Comparison of ENCODE assay signal across 19 mouse cellular contexts in genomic region chr1:105246075-105246574, GRCm38 (mm10).
DNase-seq lines count a peak whose midpoint lies in the region; ATAC-seq and TF ChIP-seq lines count a peak whose summit lies in the region.
"Had no signal": no experiment of that assay in that cellular context is flagged by ENCODE, and none has a peak within 500 bp of the region (broad histone marks: within the 10 kb centered on the region; RNA-seq: fewer than 3 reads in every experiment).

No protein-coding gene starts in this region.

- no peak overlapping the region for H3K4me3 ChIP-seq in forebrain, embryonic 12.5 days (replicated peaks)
- no peak overlapping the region for H3K4me3 ChIP-seq in hindbrain, postnatal 0 days (ENCODE audit: low read length)
- H3K4me3 ChIP-seq in midbrain, postnatal 0 days (ENCODE audit: low read depth, low read length): no peak overlapping the region
- H3K4me3 ChIP-seq in stomach, postnatal 0 days (ENCODE audit: low read depth, low read length): no peak overlapping the region
- H3K4me3 ChIP-seq: embryonic facial prominence, embryonic 15.5 days; lung, embryonic 15.5 days had no signal

- no peak for TF ChIP-seq EP300 in stomach, postnatal 0 days (optimal IDR thresholded peaks at IDR 0.05)

- no peaks in the 10 kb centered on the region for H3K9me3 ChIP-seq in forebrain, embryonic 12.5 days
- no peaks in the 10 kb centered on the region for H3K9me3 ChIP-seq in hindbrain, postnatal 0 days (ENCODE audit: low read length)
- no peaks in the 10 kb centered on the region for H3K9me3 ChIP-seq in midbrain, postnatal 0 days (ENCODE audit: low read length)
- no peaks in the 10 kb centered on the region for H3K9me3 ChIP-seq in stomach, postnatal 0 days (ENCODE audit: control insufficient read depth, low read length)
- H3K9me3 ChIP-seq: embryonic facial prominence, embryonic 15.5 days; lung, embryonic 15.5 days had no signal

- H3K36me3 ChIP-seq in forebrain, embryonic 12.5 days (replicated peaks): no peaks in the 10 kb centered on the region
- H3K36me3 ChIP-seq in hindbrain, postnatal 0 days (ENCODE audit: insufficient read depth, low read length): no peaks in the 10 kb centered on the region
- H3K36me3 ChIP-seq in midbrain, postnatal 0 days (ENCODE audit: insufficient read depth, low read length): no peaks in the 10 kb centered on the region
- no peaks in the 10 kb centered on the region for H3K36me3 ChIP-seq in stomach, postnatal 0 days (ENCODE audit: control insufficient read depth, insufficient read depth, low read length)
- H3K36me3 ChIP-seq: embryonic facial prominence, embryonic 15.5 days; lung, embryonic 15.5 days had no signal

- DNase-seq in embryo, embryonic 10.5 days (ENCODE audit: low spot score): peak; percentile 39
- peak; percentile 15 for DNase-seq in hindbrain, postnatal 0 days (ENCODE audit: low spot score)
- DNase-seq in midbrain, postnatal 0 days (ENCODE audit: low spot score): peak; percentile 19
- DNase-seq in stomach, postnatal 0 days (ENCODE audit: low spot score): no peak
- no peak for DNase-seq in cerebellum, adult 8-10 months
- no peak for DNase-seq in left cerebral cortex, postnatal 4 days
- DNase-seq in testis, postnatal 14 days (ENCODE audit: low spot score): no peak
- DNase-seq: adrenal gland, postnatal 10 days; cerebellum, postnatal 25 days; gastrocnemius, postnatal 36 days; kidney, postnatal 25 days; thymus, postnatal 4 days had no signal

- H3K4me2 ChIP-seq in forebrain, embryonic 12.5 days: 0 out of 2 replicates have a peak overlapping the region, but pooled peaks have one; percentile 4
- no peak overlapping the region for H3K4me2 ChIP-seq in hindbrain, postnatal 0 days (ENCODE audit: low read depth, low read length)
- H3K4me2 ChIP-seq in midbrain, postnatal 0 days (ENCODE audit: low read depth, low read length, poor library complexity, severe bottlenecking): no peak overlapping the region
- no peak overlapping the region for H3K4me2 ChIP-seq in stomach, postnatal 0 days (replicated peaks; ENCODE audit: low read depth)
- H3K4me2 ChIP-seq: embryonic facial prominence, embryonic 15.5 days; heart, embryonic 11.5 days; liver, embryonic 11.5 days; lung, embryonic 15.5 days had no signal

- H3K27me3 ChIP-seq in forebrain, embryonic 12.5 days: no peaks in the 10 kb centered on the region
- H3K27me3 ChIP-seq in hindbrain, postnatal 0 days (ENCODE audit: insufficient read depth, low read length): no peaks in the 10 kb centered on the region
- H3K27me3 ChIP-seq in midbrain, postnatal 0 days (ENCODE audit: insufficient read depth, low read length): no peaks in the 10 kb centered on the region
- no peaks in the 10 kb centered on the region for H3K27me3 ChIP-seq in stomach, postnatal 0 days (ENCODE audit: control insufficient read depth, insufficient read depth, low read length)
- H3K27me3 ChIP-seq: embryonic facial prominence, embryonic 15.5 days; lung, embryonic 15.5 days had no signal

- peak; percentile 73; the same call in 1 of the 2 replicates for ATAC-seq in forebrain, embryonic 12.5 days (ENCODE audit: low FRiP score)
- no peak for ATAC-seq in hindbrain, postnatal 0 days
- peak; percentile 56; the same call in 1 of the 2 replicates for ATAC-seq in midbrain, postnatal 0 days (ENCODE audit: low FRiP score)
- no peak for ATAC-seq in stomach, postnatal 0 days (ENCODE audit: low FRiP score, low TSS enrichment)
- ATAC-seq: CD4-positive, CD25-positive, alpha-beta regulatory T cell, adult 4 months; intestine, postnatal 0 days had no signal

- H3K9ac ChIP-seq in forebrain, embryonic 12.5 days: no peak overlapping the region
- no peak overlapping the region for H3K9ac ChIP-seq in hindbrain, postnatal 0 days (replicated peaks; ENCODE audit: low read length)
- no peak overlapping the region for H3K9ac ChIP-seq in midbrain, postnatal 0 days (replicated peaks; ENCODE audit: low read length, poor library complexity, severe bottlenecking)
- no peak overlapping the region for H3K9ac ChIP-seq in stomach, postnatal 0 days (ENCODE audit: low read length)
- H3K9ac ChIP-seq: embryonic facial prominence, embryonic 15.5 days; lung, embryonic 15.5 days had no signal

- peaks cover 13% of the 10 kb centered on the region for H3K4me1 ChIP-seq in forebrain, embryonic 12.5 days
- H3K4me1 ChIP-seq in hindbrain, postnatal 0 days (ENCODE audit: insufficient read depth, low read length): peaks cover 6% of the 10 kb centered on the region; the same call in 1 of the 2 replicates
- peaks cover 7% of the 10 kb centered on the region; the same call in 1 of the 2 replicates for H3K4me1 ChIP-seq in midbrain, postnatal 0 days (ENCODE audit: insufficient read depth, low read length)
- no peaks in the 10 kb centered on the region for H3K4me1 ChIP-seq in stomach, postnatal 0 days (replicated peaks; ENCODE audit: control insufficient read depth, insufficient read depth)
- H3K4me1 ChIP-seq: embryonic facial prominence, embryonic 15.5 days; lung, embryonic 15.5 days had no signal

- intact Hi-C loops in left cerebral cortex, postnatal 4 days (cut with DNase I): no loop called here

- TF ChIP-seq CTCF in hindbrain, postnatal 0 days (IDR thresholded peaks at IDR 0.05; ENCODE audit: low read depth): no peak
- TF ChIP-seq CTCF in midbrain, postnatal 0 days (IDR thresholded peaks at IDR 0.05): no peak
- TF ChIP-seq CTCF in stomach, postnatal 0 days (IDR thresholded peaks at IDR 0.05; ENCODE audit: low read depth): no peak

- 10% methylated on average over 3 of the region's 3 CpGs for WGBS in forebrain, embryonic 12.5 days
- WGBS in hindbrain, postnatal 0 days: 18% methylated on average over 3 of the region's 3 CpGs
- 7% methylated on average over 3 of the region's 3 CpGs for WGBS in midbrain, postnatal 0 days
- 51% methylated on average over 3 of the region's 3 CpGs for WGBS in stomach, postnatal 0 days

- peak overlapping the region; percentile 42; the same call in 1 of the 2 replicates for H3K27ac ChIP-seq in forebrain, embryonic 12.5 days
- H3K27ac ChIP-seq in hindbrain, postnatal 0 days: no peak overlapping the region
- peak overlapping the region; percentile 8 for H3K27ac ChIP-seq in midbrain, postnatal 0 days (ENCODE audit: low read depth, low read length)
- no peak overlapping the region for H3K27ac ChIP-seq in stomach, postnatal 0 days (replicated peaks)
- H3K27ac ChIP-seq: embryonic facial prominence, embryonic 15.5 days; lung, embryonic 15.5 days had no signal

Comparison
In these comparisons a context has a peak if more than half of its experiments do, and no peak if none do; other contexts are left out.
1. DNase-seq: peak in embryo, embryonic 10.5 days (single experiment), hindbrain, postnatal 0 days (single experiment) and midbrain, postnatal 0 days (single experiment); none in stomach, postnatal 0 days (single experiment), cerebellum, adult 8-10 months (single experiment), left cerebral cortex, postnatal 4 days (single experiment) and testis, postnatal 14 days (single experiment).
2. ATAC-seq: peak in forebrain, embryonic 12.5 days (single experiment) and midbrain, postnatal 0 days (single experiment); none in hindbrain, postnatal 0 days (single experiment) and stomach, postnatal 0 days (single experiment).
3. H3K27ac ChIP-seq: peak in forebrain, embryonic 12.5 days (single experiment) and midbrain, postnatal 0 days (single experiment); none in hindbrain, postnatal 0 days (single experiment) and stomach, postnatal 0 days (single experiment).